Mouse (Mus musculus): ENCODE data around the gene Slc6a13. TPM values are rescaled to one million over a fixed set of nuclear protein-coding genes. Genes with fewer than 3 reads are reported as not detected.
"Not testable (repeated sequence)": the region's sequence is repeated elsewhere in the genome, so short reads cannot be mapped to it uniquely, and the experiment has no call there.

Gene Slc6a13
- total RNA-seq, 2 experiments from 2014 or later: 14.5 to 17.8 TPM

- DNase-seq (ENCODE audit: extremely low spot score in 1 of 2, low spot score in 2 of 2): no peak
- intact Hi-C loops (cut with DNase I): no loop called here
Observed at GRCm38 (mm10) chr6:121363956-121364355, 63.9 kb downstream of the Slc6a13 start.

- DNase-seq (ENCODE audit: extremely low spot score in 1 of 2, low spot score in 2 of 2); intact Hi-C loops (cut with DNase I): not testable (repeated sequence)
Observed at GRCm38 (mm10) chr6:121366537-121366936, 66.5 kb downstream of the Slc6a13 start.

GRCm38 (mm10) chr6:121367099-121367498 lies 67.1 kb downstream of the Slc6a13 start:
- intact Hi-C loops (cut with DNase I): no loop called here
- no peak for DNase-seq (ENCODE audit: extremely low spot score in 1 of 2, low spot score in 2 of 2)

GRCm38 (mm10) chr6:121371197-121371980 lies 71.4 kb downstream of the Slc6a13 start:
- peak in 1 of 2 experiments; percentile 38 for DNase-seq (ENCODE audit: extremely low spot score in 1 of 2, low spot score in 2 of 2)
- intact Hi-C loops (cut with DNase I): no loop called here

GRCm38 (mm10) chr6:121376159-121376558 lies 76.1 kb downstream of the Slc6a13 start:
- intact Hi-C loops (cut with DNase I): no loop called here
- peak in 1 of 2 experiments; percentile 58 for DNase-seq (ENCODE audit: extremely low spot score in 1 of 2, low spot score in 2 of 2)

GRCm38 (mm10) chr6:121378256-121378655 lies 78.2 kb downstream of the Slc6a13 start:
- DNase-seq (ENCODE audit: extremely low spot score in 1 of 2, low spot score in 2 of 2): no peak
- intact Hi-C loops (cut with DNase I): no loop called here

GRCm38 (mm10) chr6:121380576-121380975 lies 80.5 kb downstream of the Slc6a13 start:
- intact Hi-C loops (cut with DNase I): no loop called here
- peak in 1 of 2 experiments; percentile 10 for DNase-seq (ENCODE audit: extremely low spot score in 1 of 2, low spot score in 2 of 2)

GRCm38 (mm10) chr6:121382071-121382470 lies 82.0 kb downstream of the Slc6a13 start:
- DNase-seq (ENCODE audit: extremely low spot score in 1 of 2, low spot score in 2 of 2): peak in 1 of 2 experiments; percentile 18
- intact Hi-C loops (cut with DNase I): no loop called here

- no peak for DNase-seq (ENCODE audit: extremely low spot score in 1 of 2, low spot score in 2 of 2)
- intact Hi-C loops (cut with DNase I): no loop called here
Observed at GRCm38 (mm10) chr6:121385397-121385796, 85.4 kb downstream of the Slc6a13 start.

Small RNA genes within 50 kb of the gene (microRNA-seq; reads per million reads assigned to microRNA genes)
- gene Gm24855: not detected

Other genes starting within 250 kb of the Slc6a13 start
- gene Mical3, start 169.2 kb upstream of the Slc6a13 start, total RNA-seq (2021): 100 to 1,000 TPM; 110 to 111 TPM
- 10 to 100 TPM; 13.9 to 15.1 TPM for gene Pex26, start 116.6 kb upstream of the Slc6a13 start, total RNA-seq (2021)
- gene Tuba8, start 89.5 kb upstream of the Slc6a13 start, total RNA-seq (2021): 1 to 10 TPM; 2.8 TPM
- gene Usp18, start 54.3 kb upstream of the Slc6a13 start, total RNA-seq (2021): under 1 TPM in 1 of 2 experiments, not detected in 1; 0.19 TPM
- gene Slc6a12, start 42.8 kb downstream of the Slc6a13 start, total RNA-seq (2021): 1 to 10 TPM; 1.5 to 1.7 TPM
- 10 to 100 TPM; 47.8 to 49.0 TPM for gene Iqsec3, start 173.5 kb downstream of the Slc6a13 start, total RNA-seq (2021)